Mouse (Mus musculus): ENCODE results near the gene Gm20431.

DNA sequence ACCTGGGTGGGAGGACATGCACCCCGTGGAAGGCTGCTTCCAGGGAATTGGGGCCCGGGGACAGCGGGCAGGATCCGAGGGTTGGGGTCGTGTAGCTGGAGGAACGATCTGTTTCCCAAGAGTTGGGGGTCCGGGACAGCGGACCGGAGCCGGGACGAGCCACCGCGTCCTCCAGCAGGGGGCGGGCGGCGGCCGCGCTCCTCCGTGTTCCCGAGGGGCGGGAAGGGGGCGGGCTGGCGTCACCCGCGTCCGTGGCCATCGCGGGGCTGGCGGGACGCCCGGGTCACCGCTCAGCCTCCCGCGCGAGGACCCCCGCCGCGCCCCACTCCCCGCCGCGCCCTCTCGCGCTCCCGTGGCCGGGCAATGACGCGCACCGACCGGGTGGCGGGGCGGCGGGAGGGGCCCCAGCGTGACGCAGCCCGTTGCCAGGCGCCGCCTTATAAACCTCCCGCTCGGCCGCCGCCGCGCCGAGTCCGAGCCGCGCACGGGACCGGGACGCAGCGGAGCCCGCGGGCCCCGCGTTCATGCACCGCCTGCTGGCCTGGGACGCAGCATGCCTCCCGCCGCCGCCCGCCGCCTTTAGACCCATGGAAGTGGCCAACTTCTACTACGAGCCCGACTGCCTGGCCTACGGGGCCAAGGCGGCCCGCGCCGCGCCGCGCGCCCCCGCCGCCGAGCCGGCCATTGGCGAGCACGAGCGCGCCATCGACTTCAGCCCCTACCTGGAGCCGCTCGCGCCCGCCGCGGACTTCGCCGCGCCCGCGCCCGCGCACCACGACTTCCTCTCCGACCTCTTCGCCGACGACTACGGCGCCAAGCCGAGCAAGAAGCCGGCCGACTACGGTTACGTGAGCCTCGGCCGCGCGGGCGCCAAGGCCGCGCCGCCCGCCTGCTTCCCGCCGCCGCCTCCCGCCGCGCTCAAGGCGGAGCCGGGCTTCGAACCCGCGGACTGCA, 27.5 kb upstream of the Gm20431 start, which contains the start of gene Cebpb:
- TF ChIP-seq CTCF (conservative IDR thresholded peaks at IDR 0.05; ENCODE audit: low read length) (no peak), NANOG (IDR thresholded peaks at IDR 0.05; ENCODE audit: borderline replicate concordance, low read length) (no peak), POU5F1 (IDR thresholded peaks at IDR 0.05; ENCODE audit: borderline replicate concordance, low read length) (no peak)
